Comparison of ENCODE assay signal across 15 mouse cellular contexts in the genomic region with DNA sequence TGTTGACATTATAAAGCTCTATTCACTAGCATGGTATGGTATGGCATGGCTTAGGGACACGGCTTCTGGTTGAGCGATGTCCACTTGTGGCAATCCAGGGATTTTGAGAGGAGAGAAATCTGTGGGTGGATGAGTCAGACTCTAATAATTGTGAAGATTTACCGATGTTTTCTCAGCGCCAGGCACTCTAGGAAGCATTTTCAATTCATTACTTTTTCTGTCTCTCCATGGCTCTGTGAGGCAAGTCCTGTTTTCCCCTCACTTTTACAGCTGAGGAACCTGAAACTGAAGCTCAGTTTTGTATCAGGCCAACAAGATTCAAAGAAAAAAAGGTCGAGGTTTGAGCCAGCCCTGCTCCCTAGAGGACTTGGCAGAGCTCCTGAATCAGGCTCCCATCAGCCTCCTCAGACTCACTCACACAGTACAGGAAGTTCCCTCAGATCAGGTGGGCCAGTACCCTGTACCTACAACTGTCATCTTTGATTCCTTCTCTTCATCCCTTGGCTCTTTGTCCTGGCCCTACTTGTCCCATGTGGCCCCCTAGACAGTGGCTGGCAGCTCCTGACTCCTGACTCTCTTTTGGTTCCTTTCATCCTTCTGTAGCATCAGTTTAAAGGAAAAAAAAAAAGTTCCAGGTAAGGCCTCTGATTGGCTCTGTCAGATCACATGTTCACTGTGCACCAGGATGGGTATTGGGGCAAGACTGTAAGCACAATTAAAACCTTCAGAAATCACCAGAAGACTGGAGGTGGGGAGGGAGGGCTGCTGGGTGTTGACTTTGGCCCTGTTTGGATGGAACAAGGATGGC. TPM values are rescaled to one million over a fixed set of nuclear protein-coding genes. Genes with fewer than 3 reads are reported as not detected.
A peak's percentile ranks its signal among the peaks of the same experiment; 100 is the strongest.
DNase-seq lines count a peak whose midpoint lies in the region; ATAC-seq lines count a peak whose summit lies in the region.
"Had no signal": no experiment of that assay in that cellular context is flagged by ENCODE, and none has a peak within 500 bp of the region (broad histone marks: within the 10 kb centered on the region; RNA-seq: fewer than 3 reads in every experiment).

No protein-coding gene starts in this region.

- H3K27ac ChIP-seq in heart, embryonic 13.5 days (replicated peaks) = peak overlapping the region; percentile 21; the same call in 1 of the 2 replicates
- H3K27ac ChIP-seq in neural tube, embryonic 15.5 days (replicated peaks) = peak overlapping the region; percentile 37; the same call in 1 of the 2 replicates
- no peak overlapping the region for H3K27ac ChIP-seq in intestine, embryonic 14.5 days (ENCODE audit: low read depth)
- H3K27ac ChIP-seq in midbrain, embryonic 15.5 days = no peak overlapping the region
- H3K27ac ChIP-seq: hindbrain, embryonic 13.5 days; liver, embryonic 15.5 days had no signal

- no peaks in the 10 kb centered on the region for H3K9me3 ChIP-seq in heart, embryonic 13.5 days
- no peaks in the 10 kb centered on the region for H3K9me3 ChIP-seq in neural tube, embryonic 15.5 days (replicated peaks)
- no peaks in the 10 kb centered on the region for H3K9me3 ChIP-seq in intestine, embryonic 14.5 days (ENCODE audit: control insufficient read depth, low read length)
- H3K9me3 ChIP-seq in midbrain, embryonic 15.5 days = no peaks in the 10 kb centered on the region
- H3K9me3 ChIP-seq: G1E; hindbrain, embryonic 13.5 days; liver, embryonic 15.5 days had no signal

- DNase-seq in heart, postnatal 14 days = no peak
- no peak for DNase-seq in neural tube, embryonic 10.5 days (ENCODE audit: extremely low spot score, low spot score)
- no peak for DNase-seq in intestine, embryonic 14.5 days (ENCODE audit: low spot score)
- DNase-seq in ovary, postnatal 10 days (ENCODE audit: low spot score) = no peak
- no peak for DNase-seq in gastrocnemius, postnatal 36 days
- DNase-seq: adrenal gland, postnatal 10 days; cerebellum, postnatal 10 days; gastrocnemius, postnatal 10 days had no signal

- no peak overlapping the region for H3K9ac ChIP-seq in heart, embryonic 13.5 days
- H3K9ac ChIP-seq in neural tube, embryonic 15.5 days (replicated peaks) = no peak overlapping the region
- no peak overlapping the region for H3K9ac ChIP-seq in intestine, embryonic 14.5 days (ENCODE audit: low read length)
- H3K9ac ChIP-seq in midbrain, embryonic 15.5 days = no peak overlapping the region
- H3K9ac ChIP-seq: hindbrain, embryonic 13.5 days; liver, embryonic 15.5 days had no signal

- 0 out of 2 replicates have a peak, but pooled peaks cover under 1% of the 10 kb centered on the region for H3K36me3 ChIP-seq in heart, embryonic 13.5 days
- no peaks in the 10 kb centered on the region for H3K36me3 ChIP-seq in neural tube, embryonic 15.5 days
- H3K36me3 ChIP-seq in intestine, embryonic 14.5 days (ENCODE audit: control insufficient read depth, insufficient read depth, low read length) = no peaks in the 10 kb centered on the region
- H3K36me3 ChIP-seq in midbrain, embryonic 15.5 days (replicated peaks) = no peaks in the 10 kb centered on the region
- H3K36me3 ChIP-seq: G1E; hindbrain, embryonic 13.5 days; liver, embryonic 15.5 days had no signal

- intact Hi-C loops in heart, postnatal 14 days (cut with DNase I) = no loop called here
- intact Hi-C loops in gastrocnemius, postnatal 36 days (cut with DNase I) = no loop called here

- H3K4me3 ChIP-seq in heart, embryonic 13.5 days = no peak overlapping the region
- no peak overlapping the region for H3K4me3 ChIP-seq in neural tube, embryonic 15.5 days (replicated peaks)
- H3K4me3 ChIP-seq in intestine, embryonic 14.5 days (ENCODE audit: low read depth, low read length) = no peak overlapping the region
- no peak overlapping the region for H3K4me3 ChIP-seq in midbrain, embryonic 15.5 days
- H3K4me3 ChIP-seq: hindbrain, embryonic 13.5 days; liver, embryonic 15.5 days had no signal

- no peak for ATAC-seq in heart, embryonic 13.5 days (ENCODE audit: extremely low read depth, insufficient number of reproducible peaks, low FRiP score, low TSS enrichment)
- ATAC-seq in neural tube, embryonic 15.5 days (ENCODE audit: low FRiP score) = no peak
- peak; percentile 28; the same call in 1 of the 2 replicates for ATAC-seq in intestine, embryonic 14.5 days (replicated peaks; ENCODE audit: low FRiP score, low TSS enrichment, low read depth)
- no peak for ATAC-seq in midbrain, embryonic 15.5 days (replicated peaks)

- peak overlapping the region; percentile 30 for H3K4me2 ChIP-seq in heart, embryonic 13.5 days
- no peak overlapping the region for H3K4me2 ChIP-seq in neural tube, embryonic 15.5 days
- no peak overlapping the region for H3K4me2 ChIP-seq in intestine, embryonic 14.5 days (ENCODE audit: low read length)
- H3K4me2 ChIP-seq in midbrain, embryonic 15.5 days = no peak overlapping the region
- H3K4me2 ChIP-seq: hindbrain, embryonic 13.5 days; liver, embryonic 15.5 days; midbrain, embryonic 11.5 days had no signal

- WGBS in heart, embryonic 13.5 days = 63% methylated on average over 5 of the region's 5 CpGs
- 75% methylated on average over 5 of the region's 5 CpGs for WGBS in neural tube, embryonic 15.5 days
- 63% methylated on average over 5 of the region's 5 CpGs for WGBS in intestine, embryonic 14.5 days
- WGBS in midbrain, embryonic 15.5 days = 80% methylated on average over 5 of the region's 5 CpGs

- no peaks in the 10 kb centered on the region for H3K27me3 ChIP-seq in heart, embryonic 13.5 days (replicated peaks)
- H3K27me3 ChIP-seq in neural tube, embryonic 15.5 days (replicated peaks) = no peaks in the 10 kb centered on the region
- no peaks in the 10 kb centered on the region for H3K27me3 ChIP-seq in intestine, embryonic 14.5 days (replicated peaks; ENCODE audit: control insufficient read depth, insufficient read depth, low read length)
- H3K27me3 ChIP-seq in midbrain, embryonic 15.5 days (replicated peaks) = no peaks in the 10 kb centered on the region
- H3K27me3 ChIP-seq: hindbrain, embryonic 13.5 days; liver, embryonic 15.5 days had no signal

- peaks cover 72% of the 10 kb centered on the region for H3K4me1 ChIP-seq in heart, embryonic 13.5 days
- peaks cover 48% of the 10 kb centered on the region for H3K4me1 ChIP-seq in neural tube, embryonic 15.5 days
- H3K4me1 ChIP-seq in intestine, embryonic 14.5 days (replicated peaks; ENCODE audit: control insufficient read depth, insufficient read depth, low read length) = peaks cover 30% of the 10 kb centered on the region
- peaks cover 17% of the 10 kb centered on the region for H3K4me1 ChIP-seq in midbrain, embryonic 15.5 days

RNA-seq across cellular contexts. Expression of a gene that starts 19.3 kb away (rescaled TPM):
- 94.2 and 108 TPM in 2 replicates for polyA plus RNA-seq in heart, embryonic 13.5 days (2015; fragmentation: Nextera tagmentation; extraction: Ambion mirVana)
- total RNA-seq in heart, postnatal 14 days (2021) = 100 to 1,000 TPM; 118 to 122 TPM
- polyA plus RNA-seq in neural tube, embryonic 15.5 days (2015; fragmentation: Nextera tagmentation; extraction: Ambion mirVana) = 116 and 134 TPM in 2 replicates
- 63.4 and 69.3 TPM in 2 replicates for polyA plus RNA-seq in intestine, embryonic 14.5 days (2014; fragmentation: Nextera tagmentation; extraction: Ambion mirVana)
- polyA plus RNA-seq in midbrain, embryonic 15.5 days (2015; fragmentation: Nextera tagmentation; extraction: Ambion mirVana) = 144 and 152 TPM in 2 replicates
- total RNA-seq in gastrocnemius, postnatal 36 days (2021) = 10 to 100 TPM; 80.5 to 83.4 TPM

Comparison
In these comparisons a context has a peak if more than half of its experiments do, and no peak if none do; other contexts are left out.
1. H3K27ac ChIP-seq: peak in heart, embryonic 13.5 days (single experiment) and neural tube, embryonic 15.5 days (single experiment); none in intestine, embryonic 14.5 days (single experiment) and midbrain, embryonic 15.5 days (single experiment).